Mouse (Mus musculus): ENCODE data around the gene Gm20920.
"Not testable (repeated sequence)": the region's sequence is repeated elsewhere in the genome, so short reads cannot be mapped to it uniquely, and the experiment has no call there.

Gene Gm20920

DNA sequence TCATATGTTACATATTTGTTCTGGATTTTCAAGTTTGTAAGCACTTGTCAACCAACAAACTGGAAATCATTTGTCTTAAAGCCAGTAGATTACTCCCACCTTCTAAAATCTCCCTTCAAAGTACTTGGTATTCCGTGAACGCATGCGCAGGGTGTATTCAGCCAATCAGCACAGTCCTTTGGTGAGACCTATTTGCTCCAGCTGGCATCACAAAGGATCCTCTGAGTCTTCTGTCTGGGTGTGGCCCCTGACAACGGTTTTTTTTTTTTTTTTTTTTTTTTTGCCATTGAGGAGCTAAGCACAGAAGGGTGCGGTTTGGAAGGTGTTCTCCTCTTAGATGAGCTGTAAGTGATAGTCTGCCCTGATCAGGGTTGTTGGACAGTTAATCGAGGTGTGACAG, at the start of gene Gm20920:
Gene Gm20920 (plus strand): TSS at position 301 of the 400 bp plus-strand sequence.
- DNase-seq (ENCODE audit: low spot score) = not testable (repeated sequence)
